13 mouse cellular contexts compared by ENCODE assay signal in the genomic region with DNA sequence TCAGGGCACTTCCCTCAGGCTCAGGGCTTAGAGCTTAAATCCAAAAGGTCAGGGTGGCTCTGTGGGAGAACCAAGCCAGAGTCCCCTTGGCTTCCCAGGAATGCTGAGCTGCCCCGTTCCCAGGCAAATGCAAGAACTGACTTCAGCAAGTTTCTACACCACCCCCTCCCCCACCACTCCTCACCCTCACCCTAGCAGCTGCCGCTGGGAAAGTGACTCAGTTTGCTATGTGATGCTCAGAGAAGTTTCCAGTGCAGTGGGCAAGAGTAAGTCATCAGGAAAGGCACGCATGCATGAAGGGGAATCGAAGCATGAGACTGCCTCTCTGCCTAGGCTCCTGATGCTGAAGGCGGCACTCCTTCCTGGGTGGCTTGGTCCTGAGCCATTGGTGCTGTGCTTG. TPM values are rescaled to one million over a fixed set of nuclear protein-coding genes. Genes with fewer than 3 reads are reported as not detected.
DNase-seq lines count a peak whose midpoint lies in the region; ATAC-seq and TF ChIP-seq lines count a peak whose summit lies in the region.
"Had no signal": no experiment of that assay in that cellular context is flagged by ENCODE, and none has a peak within 500 bp of the region (broad histone marks: within the 10 kb centered on the region; RNA-seq: fewer than 3 reads in every experiment).

No protein-coding gene starts in this region.

- no peak overlapping the region for H3K4me3 ChIP-seq in kidney, embryonic 15.5 days (replicated peaks)
- H3K4me3 ChIP-seq in limb, embryonic 15.5 days = no peak overlapping the region

- POLR2A ChIA-PET in Patski (lab: Charles Lee) = no interaction called here

- intact Hi-C loops in left cerebral cortex, postnatal 14 days (cut with DNase I) = no loop called here

- CTCF ChIA-PET in Patski (lab: Charles Lee) = interaction anchor here (1.0 to 2.9 kb wide), 5 partner anchors 10 to 67 kb away, joined by 3 to 15 read pairs (median 8); a partner anchor contains a TSS

- TF ChIP-seq CTCF in Patski (IDR thresholded peaks at IDR 0.05) = no peak

- H3K9ac ChIP-seq in kidney, embryonic 15.5 days = 0 out of 2 replicates have a peak overlapping the region, but pooled peaks have one; percentile 3
- no peak overlapping the region for H3K9ac ChIP-seq in limb, embryonic 15.5 days

- no peak for DNase-seq in kidney, postnatal 36 days
- DNase-seq in Patski (ENCODE audit: low read depth, low spot score) = peak; percentile 98
- DNase-seq in embryo, embryonic 9.5 days (ENCODE audit: extremely low spot score) = peak; percentile 22
- no peak for DNase-seq in left cerebral cortex, postnatal 14 days (ENCODE audit: low spot score in 2 of 2)
- no peak for DNase-seq in adrenal gland, adult (ENCODE audit: inconsistent age in 2 of 2, low spot score in 1 of 2)
- DNase-seq: cerebellum, adult 11-12 months; heart, adult 18-20 months; right cerebral cortex, postnatal 4 days; thymus, adult 2 months had no signal

- no peaks in the 10 kb centered on the region for H3K9me3 ChIP-seq in kidney, embryonic 15.5 days (replicated peaks)
- no peaks in the 10 kb centered on the region for H3K9me3 ChIP-seq in limb, embryonic 15.5 days

- H3K36me3 ChIP-seq in kidney, embryonic 15.5 days = no peaks in the 10 kb centered on the region
- no peaks in the 10 kb centered on the region for H3K36me3 ChIP-seq in limb, embryonic 15.5 days

- in situ Hi-C loops in Patski (cut with MboI; ENCODE audit: low pct_unique_long_range_greater_than_20kb) = no loop called here

- peak; percentile 73 for ATAC-seq in kidney, embryonic 15.5 days (replicated peaks; ENCODE audit: low FRiP score)
- ATAC-seq in Patski = peak; percentile 81
- ATAC-seq in limb, embryonic 15.5 days (ENCODE audit: insufficient number of reproducible peaks, low FRiP score, low TSS enrichment, low read depth) = no peak
- ATAC-seq in inflammation-experienced regulatory T-cells, adult 6 months = no peak
- ATAC-seq: intestine, postnatal 0 days had no signal

- H3K27ac ChIP-seq in kidney, embryonic 15.5 days = peak overlapping the region; percentile 87
- peak overlapping the region; percentile 55 for H3K27ac ChIP-seq in limb, embryonic 15.5 days

- 17% methylated on average over 5 of the region's 5 CpGs for WGBS in kidney, embryonic 15.5 days
- WGBS in limb, embryonic 15.5 days = 37% methylated on average over 5 of the region's 5 CpGs

- no peak overlapping the region for H3K4me2 ChIP-seq in kidney, embryonic 15.5 days
- H3K4me2 ChIP-seq in limb, embryonic 15.5 days = no peak overlapping the region

- peaks cover 34% of the 10 kb centered on the region for H3K4me1 ChIP-seq in kidney, embryonic 15.5 days
- peaks cover 28% of the 10 kb centered on the region for H3K4me1 ChIP-seq in limb, embryonic 15.5 days

- no peaks in the 10 kb centered on the region for H3K27me3 ChIP-seq in kidney, embryonic 15.5 days
- H3K27me3 ChIP-seq in Patski = no peaks in the 10 kb centered on the region
- H3K27me3 ChIP-seq in limb, embryonic 15.5 days = no peaks in the 10 kb centered on the region

RNA-seq across cellular contexts. Expression of a gene that starts 34.1 kb away (rescaled TPM):
- polyA plus RNA-seq in kidney, embryonic 15.5 days (2015; fragmentation: Nextera tagmentation; extraction: Ambion mirVana) = 12.1 and 12.5 TPM in 2 replicates
- 44.7 TPM for polyA plus RNA-seq in Patski (2021)
- 11.6 and 12.4 TPM in 2 replicates for polyA plus RNA-seq in limb, embryonic 15.5 days (2015; fragmentation: Nextera tagmentation; extraction: Ambion mirVana)
- total RNA-seq in left cerebral cortex, postnatal 14 days (2021) = 10 to 100 TPM; 24.8 to 29.5 TPM
- polyA plus RNA-seq in inflammation-experienced regulatory T-cells, adult 6 months (2017; shearing (Covaris generic)) = 10 to 100 TPM; 20.1 to 25.4 (median 23.4) TPM

RNA-seq across cellular contexts. Expression of a gene that starts 42.1 kb away (rescaled TPM):
- polyA plus RNA-seq in kidney, embryonic 15.5 days (2015; fragmentation: Nextera tagmentation; extraction: Ambion mirVana) = 8.3 and 10.1 TPM in 2 replicates
- polyA plus RNA-seq in Patski (2021) = 6.1 TPM
- polyA plus RNA-seq in limb, embryonic 15.5 days (2015; fragmentation: Nextera tagmentation; extraction: Ambion mirVana) = 9.0 and 9.1 TPM in 2 replicates
- total RNA-seq in left cerebral cortex, postnatal 14 days (2021) = 1 to 10 TPM; 6.9 to 7.4 TPM
- polyA plus RNA-seq in inflammation-experienced regulatory T-cells, adult 6 months (2017; shearing (Covaris generic)) = 1 to 10 TPM; 2.0 to 3.1 (median 2.9) TPM

Comparison
In these comparisons a context has a peak if more than half of its experiments do, and no peak if none do; other contexts are left out.
1. ATAC-seq: peak in kidney, embryonic 15.5 days (single experiment) and Patski (single experiment); none in limb, embryonic 15.5 days (single experiment) and inflammation-experienced regulatory T-cells, adult 6 months (single experiment).
2. DNase-seq: peak in Patski (single experiment) and embryo, embryonic 9.5 days (single experiment); none in kidney, postnatal 36 days (0 of 2), left cerebral cortex, postnatal 14 days (0 of 2) and adrenal gland, adult (0 of 2).